Mouse (Mus musculus): ENCODE measurements at regions not wholly inside any gene's neighbourhood (a gene's known extent, or its start where the extent isn't known, plus 50 kb on each side); places are given as distances from the start of the nearest gene placed in this dataset.
"Not testable (repeated sequence)": the region's sequence is repeated elsewhere in the genome, so short reads cannot be mapped to it uniquely, and the experiment has no call there.

GRCm38 (mm10) chr7:69167456-69167855 is 418.4 kb upstream of the Arrdc4 start:
- Histone ChIP-seq H3K27ac (ENCODE audit: low read depth, low read length) (no peak overlapping the region), H3K27me3 (replicated peaks; ENCODE audit: control insufficient read depth, insufficient read depth, low read length) (no peaks in the 10 kb centered on the region), H3K4me2 (ENCODE audit: low read length) (no peak overlapping the region), H3K4me1 (ENCODE audit: control insufficient read depth, insufficient read depth, low read depth, low read length) (no peaks in the 10 kb centered on the region), H3K36me3 (ENCODE audit: control insufficient read depth, insufficient read depth, low read length) (no peaks in the 10 kb centered on the region), H3K9me3 (ENCODE audit: control insufficient read depth, low read length) (no peaks in the 10 kb centered on the region), H3K9ac (ENCODE audit: low read depth, low read length) (no peak overlapping the region), H3K4me3 (ENCODE audit: low read length) (no peak overlapping the region)
- 60% methylated on average over 2 of the region's 2 CpGs for WGBS
- ATAC-seq: no peak

- 73% methylated on average over 4 of the region's 4 CpGs for WGBS
Measured at GRCm38 (mm10) chr7:69161916-69162315, 412.9 kb upstream of the Arrdc4 start.

GRCm38 (mm10) chr7:69142351-69142750 is 393.3 kb upstream of the Arrdc4 start:
- Histone ChIP-seq H3K9ac (ENCODE audit: low read depth, low read length) (no peak overlapping the region), H3K36me3 (ENCODE audit: control insufficient read depth, insufficient read depth, low read length) (no peaks in the 10 kb centered on the region), H3K27me3 (replicated peaks; ENCODE audit: control insufficient read depth, insufficient read depth, low read length) (no peaks in the 10 kb centered on the region), H3K4me1 (ENCODE audit: control insufficient read depth, insufficient read depth, low read depth, low read length) (no peaks in the 10 kb centered on the region), H3K4me3 (ENCODE audit: low read length) (no peak overlapping the region), H3K27ac (ENCODE audit: low read depth, low read length) (no peak overlapping the region), H3K9me3 (ENCODE audit: control insufficient read depth, low read length) (no peaks in the 10 kb centered on the region), H3K4me2 (ENCODE audit: low read length) (no peak overlapping the region)
- ATAC-seq: no peak
- 92% methylated on average over 3 of the region's 3 CpGs for WGBS

More at GRCm38 (mm10) chr7:69161916-69162315, 412.9 kb upstream of the Arrdc4 start:
- Histone ChIP-seq H3K27me3 (replicated peaks; ENCODE audit: control insufficient read depth, insufficient read depth, low read length) (no peaks in the 10 kb centered on the region), H3K36me3 (ENCODE audit: control insufficient read depth, insufficient read depth, low read length) (no peaks in the 10 kb centered on the region), H3K9ac (ENCODE audit: low read depth, low read length) (no peak overlapping the region), H3K4me1 (ENCODE audit: control insufficient read depth, insufficient read depth, low read depth, low read length) (no peaks in the 10 kb centered on the region), H3K9me3 (ENCODE audit: control insufficient read depth, low read length) (no peaks in the 10 kb centered on the region; the same call in 1 of the 2 replicates), H3K4me2 (ENCODE audit: low read length) (no peak overlapping the region), H3K4me3 (ENCODE audit: low read length) (no peak overlapping the region), H3K27ac (ENCODE audit: low read depth, low read length) (no peak overlapping the region)
- ATAC-seq: no peak

GRCm38 (mm10) chr7:69133441-69133840 is 384.4 kb upstream of the Arrdc4 start:
- no peak overlapping the region for H3K9ac ChIP-seq (ENCODE audit: low read depth, low read length)
- H3K4me2 ChIP-seq (ENCODE audit: low read length): no peak overlapping the region
- H3K4me1 ChIP-seq (ENCODE audit: control insufficient read depth, insufficient read depth, low read depth, low read length): no peaks in the 10 kb centered on the region
- H3K9me3 ChIP-seq (ENCODE audit: control insufficient read depth, low read length): no peaks in the 10 kb centered on the region
- H3K27ac ChIP-seq (ENCODE audit: low read depth, low read length): no peak overlapping the region
- 63% methylated on average over 2 of the region's 2 CpGs for WGBS
- H3K27me3 ChIP-seq (replicated peaks; ENCODE audit: control insufficient read depth, insufficient read depth, low read length): no peaks in the 10 kb centered on the region
- H3K36me3 ChIP-seq (ENCODE audit: control insufficient read depth, insufficient read depth, low read length): no peaks in the 10 kb centered on the region
- H3K4me3 ChIP-seq (ENCODE audit: low read length): no peak overlapping the region
- no peak for ATAC-seq

GRCm38 (mm10) chr7:69101770-69102169 is 352.7 kb upstream of the Arrdc4 start:
- H3K4me1 ChIP-seq (ENCODE audit: control insufficient read depth, insufficient read depth, low read depth, low read length); ATAC-seq; H3K9me3 ChIP-seq (ENCODE audit: control insufficient read depth, low read length); H3K9ac ChIP-seq (ENCODE audit: low read depth, low read length); H3K27me3 ChIP-seq (replicated peaks; ENCODE audit: control insufficient read depth, insufficient read depth, low read length); H3K36me3 ChIP-seq (ENCODE audit: control insufficient read depth, insufficient read depth, low read length); H3K4me3 ChIP-seq (ENCODE audit: low read length); H3K4me2 ChIP-seq (ENCODE audit: low read length); H3K27ac ChIP-seq (ENCODE audit: low read depth, low read length): not testable (repeated sequence)
- WGBS: 94% methylated on average over 2 of the region's 4 CpGs

- ATAC-seq: no peak
- WGBS: 46% methylated on average over 9 of the region's 9 CpGs
Measured at GRCm38 (mm10) chr7:69097587-69098095, 348.6 kb upstream of the Arrdc4 start.

GRCm38 (mm10) chr7:69074780-69075179 is 325.7 kb upstream of the Arrdc4 start:
- no peak overlapping the region for H3K9ac ChIP-seq (ENCODE audit: low read depth, low read length)

More at GRCm38 (mm10) chr7:69097587-69098095, 348.6 kb upstream of the Arrdc4 start:
- H3K4me2 ChIP-seq (ENCODE audit: low read length): no peak overlapping the region
- H3K4me1 ChIP-seq (ENCODE audit: control insufficient read depth, insufficient read depth, low read depth, low read length): no peaks in the 10 kb centered on the region
- H3K27ac ChIP-seq (ENCODE audit: low read depth, low read length): no peak overlapping the region
- H3K36me3 ChIP-seq (ENCODE audit: control insufficient read depth, insufficient read depth, low read length): no peaks in the 10 kb centered on the region
- H3K27me3 ChIP-seq (replicated peaks; ENCODE audit: control insufficient read depth, insufficient read depth, low read length): no peaks in the 10 kb centered on the region
- no peak overlapping the region for H3K9ac ChIP-seq (ENCODE audit: low read depth, low read length)
- H3K4me3 ChIP-seq (ENCODE audit: low read length): no peak overlapping the region
- H3K9me3 ChIP-seq (ENCODE audit: control insufficient read depth, low read length): no peaks in the 10 kb centered on the region

GRCm38 (mm10) chr7:69062994-69063393 is 314.0 kb upstream of the Arrdc4 start:
- Histone ChIP-seq H3K27me3 (replicated peaks; ENCODE audit: control insufficient read depth, insufficient read depth, low read length) (no peaks in the 10 kb centered on the region), H3K4me2 (ENCODE audit: low read length) (no peak overlapping the region), H3K9ac (ENCODE audit: low read depth, low read length) (no peak overlapping the region), H3K9me3 (ENCODE audit: control insufficient read depth, low read length) (no peaks in the 10 kb centered on the region), H3K4me3 (ENCODE audit: low read length) (no peak overlapping the region), H3K27ac (ENCODE audit: low read depth, low read length) (no peak overlapping the region), H3K4me1 (ENCODE audit: control insufficient read depth, insufficient read depth, low read depth, low read length) (peaks cover 7% of the 10 kb centered on the region), H3K36me3 (ENCODE audit: control insufficient read depth, insufficient read depth, low read length) (no peaks in the 10 kb centered on the region)
- WGBS: 47% methylated on average over 5 of the region's 5 CpGs
- no peak for ATAC-seq

More at GRCm38 (mm10) chr7:69074780-69075179, 325.7 kb upstream of the Arrdc4 start:
- H3K36me3 ChIP-seq (ENCODE audit: control insufficient read depth, insufficient read depth, low read length): no peaks in the 10 kb centered on the region
- H3K4me2 ChIP-seq (ENCODE audit: low read length): no peak overlapping the region
- H3K27me3 ChIP-seq (replicated peaks; ENCODE audit: control insufficient read depth, insufficient read depth, low read length): no peaks in the 10 kb centered on the region
- no peak overlapping the region for H3K27ac ChIP-seq (ENCODE audit: low read depth, low read length)
- 91% methylated on average over 7 of the region's 7 CpGs for WGBS
- H3K4me3 ChIP-seq (ENCODE audit: low read length): no peak overlapping the region
- no peaks in the 10 kb centered on the region for H3K4me1 ChIP-seq (ENCODE audit: control insufficient read depth, insufficient read depth, low read depth, low read length)
- H3K9me3 ChIP-seq (ENCODE audit: control insufficient read depth, low read length): no peaks in the 10 kb centered on the region
- no peak for ATAC-seq

GRCm38 (mm10) chr7:69062506-69062905 is 313.5 kb upstream of the Arrdc4 start:
- H3K36me3 ChIP-seq (ENCODE audit: control insufficient read depth, insufficient read depth, low read length): no peaks in the 10 kb centered on the region
- WGBS: 59% methylated on average over 7 of the region's 7 CpGs
- no peaks in the 10 kb centered on the region for H3K27me3 ChIP-seq (replicated peaks; ENCODE audit: control insufficient read depth, insufficient read depth, low read length)
- no peaks in the 10 kb centered on the region for H3K9me3 ChIP-seq (ENCODE audit: control insufficient read depth, low read length)
- peaks cover 7% of the 10 kb centered on the region for H3K4me1 ChIP-seq (ENCODE audit: control insufficient read depth, insufficient read depth, low read depth, low read length)
- no peak overlapping the region for H3K9ac ChIP-seq (ENCODE audit: low read depth, low read length)
- H3K27ac ChIP-seq (ENCODE audit: low read depth, low read length): no peak overlapping the region
- peak; percentile 37; the same call in 1 of the 2 replicates for ATAC-seq
- H3K4me3 ChIP-seq (ENCODE audit: low read length): no peak overlapping the region
- no peak overlapping the region for H3K4me2 ChIP-seq (ENCODE audit: low read length)
